Mouse (Mus musculus) adrenal gland (tissue): ENCODE measurements around the gene Dync1li2.

Experiments
- intact Hi-C: fragments of 180-260 bp; cut with DNase I; formaldehyde crosslinking; loops from one replicate; pipeline ENCODE4 v1.15.1; 2025

Gene Dync1li2

DNA sequence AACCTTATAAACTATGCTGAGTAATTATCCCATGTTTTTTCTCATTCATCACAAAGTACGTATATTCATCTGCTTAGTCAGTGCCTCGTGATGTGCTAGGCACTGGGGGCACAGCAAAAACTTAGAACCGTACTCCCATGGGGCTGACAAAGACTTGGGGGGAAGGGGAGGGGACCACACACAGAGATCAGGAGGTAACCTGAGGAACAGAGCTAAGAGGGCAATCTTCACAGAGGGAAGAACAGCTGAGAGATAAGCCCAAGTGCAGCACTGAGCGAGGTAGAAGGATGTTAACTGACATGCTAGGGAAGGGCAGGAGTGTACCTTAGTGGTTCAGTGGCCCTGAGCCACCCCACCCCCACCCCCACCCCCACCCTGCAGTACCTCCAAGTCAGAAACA, 56.2 kb downstream of the Dync1li2 start:
- intact Hi-C loops, result no loop called here

DNA sequence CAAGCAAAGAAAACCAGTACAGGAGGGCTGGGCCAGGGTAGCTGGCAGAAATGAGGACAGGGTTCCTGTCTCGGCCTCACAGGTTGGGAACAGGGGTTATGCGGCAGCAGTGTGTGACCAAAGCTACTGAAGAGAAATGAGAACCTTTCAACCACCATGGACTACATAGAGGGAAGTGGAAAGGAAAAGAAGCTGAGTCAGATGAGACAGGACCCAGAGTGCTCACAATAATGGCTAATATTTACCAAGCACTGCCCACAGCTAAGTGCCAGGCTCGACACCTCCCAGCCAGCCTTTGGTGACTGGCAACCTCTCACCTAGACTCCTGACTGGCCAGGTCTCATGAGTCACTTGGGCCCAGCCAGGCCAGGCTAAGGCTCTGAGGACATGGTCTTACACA, 58.9 kb downstream of the Dync1li2 start:
- intact Hi-C loops, result no loop called here

- intact Hi-C loops, result no loop called here
These were observed 59.6 kb downstream of the Dync1li2 start for GRCm38 (mm10) chr8:104383296-104383695.

GRCm38 (mm10) chr8:104380961-104381411, 61.9 kb downstream of the Dync1li2 start:
- intact Hi-C loops, result no loop called here

- intact Hi-C loops, result no loop called here
These were observed 62.6 kb downstream of the Dync1li2 start for GRCm38 (mm10) chr8:104380269-104380668.

GRCm38 (mm10) chr8:104379301-104379836, 63.5 kb downstream of the Dync1li2 start:
- intact Hi-C loops, result no loop called here

DNA sequence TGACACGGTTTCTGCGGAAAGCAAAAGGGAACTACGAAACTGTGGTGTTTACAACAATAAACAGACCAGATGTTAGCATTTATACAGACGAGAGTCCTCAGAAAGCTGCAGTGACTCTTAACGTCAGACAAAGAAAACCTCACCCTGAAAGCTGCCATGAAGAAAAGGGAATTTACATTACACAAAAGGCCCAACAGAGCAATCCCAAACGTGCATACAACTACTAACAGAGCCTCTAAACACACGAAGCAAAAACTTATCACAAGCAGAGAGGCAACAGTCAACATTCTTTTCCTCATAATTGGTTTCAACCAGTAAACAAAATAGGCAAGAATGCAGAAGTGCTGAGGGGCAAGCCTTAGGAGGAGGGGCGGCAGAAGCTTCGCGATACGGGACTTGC, 66.2 kb downstream of the Dync1li2 start:
- intact Hi-C loops, result no loop called here

DNA sequence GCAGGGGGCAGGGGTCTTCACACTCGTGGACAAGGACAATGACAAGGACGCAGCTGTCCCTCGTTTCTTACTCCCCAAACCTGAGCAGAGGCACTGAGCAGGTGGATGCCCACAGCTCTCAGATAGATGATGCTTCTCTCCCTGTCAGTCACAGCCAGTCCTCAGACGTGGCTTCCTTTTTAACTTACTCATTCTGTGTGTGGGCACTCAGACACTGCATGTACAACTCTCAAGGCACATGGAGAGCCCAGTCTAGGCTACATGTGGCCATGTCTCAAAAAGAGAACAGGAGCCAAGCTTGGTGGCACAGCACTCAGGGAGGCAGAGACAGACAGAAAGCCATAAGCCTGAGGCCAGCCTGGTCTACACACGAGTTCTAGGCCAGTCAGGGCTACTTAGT, 66.9 kb downstream of the Dync1li2 start:
- intact Hi-C loops, result no loop called here

GRCm38 (mm10) chr8:104374864-104375846, 67.7 kb downstream of the Dync1li2 start:
- intact Hi-C loops, result no loop called here

GRCm38 (mm10) chr8:104374269-104374668, 68.6 kb downstream of the Dync1li2 start:
- intact Hi-C loops, result no loop called here

DNA sequence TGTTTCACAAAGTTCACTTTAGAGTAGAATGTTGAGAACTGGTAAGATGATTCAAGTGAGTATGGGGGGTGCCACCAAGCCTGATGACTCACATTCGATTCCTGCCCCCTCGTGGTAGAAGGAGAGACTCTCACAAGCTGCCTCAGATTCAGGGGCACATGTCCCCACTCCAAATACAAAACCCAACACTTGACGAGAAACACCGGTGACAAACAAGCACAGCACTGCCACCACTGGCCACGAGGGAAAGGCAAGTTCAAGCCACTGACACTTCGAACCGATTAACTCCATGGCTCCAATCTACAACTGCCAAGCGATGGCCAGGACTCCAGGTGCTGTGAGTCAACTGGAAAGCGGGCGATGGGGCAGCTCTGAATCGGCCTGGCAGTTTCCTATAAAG, 69.1 kb downstream of the Dync1li2 start:
- intact Hi-C loops, result no loop called here

- intact Hi-C loops, result no loop called here
These were observed 71.7 kb downstream of the Dync1li2 start for GRCm38 (mm10) chr8:104371121-104371520.

- intact Hi-C loops, result no loop called here
These were observed 72.8 kb downstream of the Dync1li2 start for GRCm38 (mm10) chr8:104370071-104370470.

- intact Hi-C loops, result no loop called here
These were observed 73.3 kb downstream of the Dync1li2 start for GRCm38 (mm10) chr8:104369591-104369990.
